Mouse (Mus musculus) myocyte (in vitro differentiated cells): ENCODE results near the gene Ebna1bp2.

Experiments
- CEBPB ChIP-seq: IDR thresholded peaks from 2 replicates; pipeline ENCODE4 v1.6.1; 2011; ENCODE audit warnings: mild to moderate bottlenecking, moderate library complexity; ENCODE audit not compliant: poor library complexity, insufficient read depth, severe bottlenecking
- E2F4 ChIP-seq: IDR thresholded peaks from one replicate; pipeline ENCODE4 v1.6.1; 2011; ENCODE audit warnings: mild to moderate bottlenecking, control low read depth, moderate library complexity; ENCODE audit not compliant: insufficient read depth
- MAX ChIP-seq: IDR thresholded peaks from one replicate; pipeline ENCODE4 v1.6.1; 2011; ENCODE audit warnings: low read depth, mild to moderate bottlenecking, control low read depth
- MYOD1 ChIP-seq, 3 experiments: IDR thresholded peaks; one replicate each; pipeline ENCODE4 v1.6.1; 2011; ENCODE audit warnings: control low read depth in 2 of 3, low read depth in 2 of 3, mild to moderate bottlenecking in 2 of 3, moderate library complexity in 1 of 3; ENCODE audit not compliant: insufficient read length in 2 of 3, control insufficient read depth in 1 of 3
- MYOG ChIP-seq, 3 experiments: IDR thresholded peaks; one replicate each; pipeline ENCODE4 v1.6.1; 2011; ENCODE audit warnings: control low read depth in 2 of 3, low read depth in 2 of 3, mild to moderate bottlenecking in 2 of 3; ENCODE audit not compliant: insufficient read length in 2 of 3, control insufficient read depth in 1 of 3, insufficient read depth in 1 of 3
- POLR2A ChIP-seq: IDR thresholded peaks from one replicate; pipeline ENCODE4 v1.6.1; 2011; ENCODE audit warnings: low read depth, mild to moderate bottlenecking, control low read depth, moderate library complexity; ENCODE audit not compliant: insufficient read length
- POLR2AphosphoS2 ChIP-seq: IDR thresholded peaks from one replicate; pipeline ENCODE4 v1.6.1; 2011; ENCODE audit warnings: low read depth, control low read depth; ENCODE audit not compliant: insufficient read length
- REST ChIP-seq: IDR thresholded peaks from one replicate; pipeline ENCODE4 v1.6.1; 2011; ENCODE audit warnings: mild to moderate bottlenecking, control low read depth, moderate library complexity; ENCODE audit not compliant: insufficient read depth, insufficient read length
- SRF ChIP-seq: IDR thresholded peaks from one replicate; pipeline ENCODE4 v1.6.1; 2011; ENCODE audit warnings: low read depth; ENCODE audit not compliant: control insufficient read depth, insufficient read length
- TCF12 ChIP-seq: IDR thresholded peaks from one replicate; pipeline ENCODE4 v1.6.1; 2011; ENCODE audit warnings: mild to moderate bottlenecking, control low read depth; ENCODE audit not compliant: poor library complexity, insufficient read depth, severe bottlenecking
- TCF3 ChIP-seq: IDR thresholded peaks from one replicate; pipeline ENCODE4 v1.6.1; 2011; ENCODE audit warnings: low read depth, control low read depth; ENCODE audit not compliant: insufficient read length
- USF1 ChIP-seq: IDR thresholded peaks from one replicate; pipeline ENCODE4 v1.6.1; 2011; ENCODE audit warnings: low read depth, mild to moderate bottlenecking, control low read depth, moderate library complexity

DNA sequence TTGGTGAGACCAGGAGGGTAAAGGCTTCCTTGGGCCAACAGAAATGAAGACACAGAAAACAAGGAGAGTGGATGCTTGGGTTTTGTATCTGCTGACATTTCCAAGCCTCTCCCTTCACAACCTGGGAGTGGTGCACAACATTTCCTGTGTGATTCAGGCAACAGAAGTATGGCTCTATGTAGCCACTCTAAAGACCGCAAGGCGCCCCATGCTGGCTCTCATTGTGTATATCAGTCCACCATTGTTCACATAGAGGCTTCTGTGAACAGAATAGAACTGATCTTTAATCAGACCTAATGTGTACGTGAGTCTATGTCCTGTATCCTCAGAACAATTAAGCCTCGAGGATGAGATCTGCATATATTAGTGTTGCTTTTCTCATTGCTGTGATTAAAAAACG, 9.7 kb downstream of the Ebna1bp2 start:
- TF ChIP-seq POLR2A (no peak), E2F4 (no peak), MAX (no peak), MYOD1 (IDR thresholded peaks at IDR 0.05; ENCODE audit: control insufficient read depth in 1 of 3, insufficient read length in 2 of 3, low read depth in 2 of 3) (no peak), TCF12 (no peak), TCF3 (no peak), POLR2AphosphoS2 (no peak), REST (no peak), CEBPB (no peak), USF1 (no peak), MYOG (IDR thresholded peaks at IDR 0.05; ENCODE audit: control insufficient read depth in 1 of 3, insufficient read depth in 1 of 3, insufficient read length in 2 of 3, low read depth in 2 of 3) (no peak), SRF (no peak)
